Mouse (Mus musculus) urinary bladder, adult 18-20 months (tissue): ENCODE results near the gene 3110082I17Rik.
A peak's percentile ranks its signal among the peaks of the same experiment; 100 is the strongest.

ENCODE experiments used
- DNase-seq, 2 experiments: peaks; one replicate each; pipeline ENCODE4 v3.0.0; 2022; ENCODE audit warnings: low spot score in 2 of 2, mixed read lengths in 2 of 2

Gene 3110082I17Rik

GRCm38 (mm10) chr5:139453031-139453430, 7.3 kb downstream of the 3110082I17Rik start:
- no peak for DNase-seq

GRCm38 (mm10) chr5:139449926-139450325, 10.4 kb downstream of the 3110082I17Rik start:
- no peak for DNase-seq

GRCm38 (mm10) chr5:139449161-139449791, 11.1 kb downstream of the 3110082I17Rik start:
- peak in 1 of 2 experiments; percentile 19 for DNase-seq

- no peak for DNase-seq
Observed at GRCm38 (mm10) chr5:139448025-139448424, 12.3 kb downstream of the 3110082I17Rik start.

- DNase-seq = no peak
Observed at GRCm38 (mm10) chr5:139445258-139445657, 15.1 kb downstream of the 3110082I17Rik start.

- no peak for DNase-seq
Observed at GRCm38 (mm10) chr5:139442962-139443361, 17.4 kb downstream of the 3110082I17Rik start.

GRCm38 (mm10) chr5:139442428-139442827, 17.9 kb downstream of the 3110082I17Rik start:
- DNase-seq = no peak

- no peak for DNase-seq
Observed at GRCm38 (mm10) chr5:139441726-139442018, 18.7 kb downstream of the 3110082I17Rik start.

- DNase-seq = no peak
Observed at GRCm38 (mm10) chr5:139440926-139441725, 19.2 kb downstream of the 3110082I17Rik start.

GRCm38 (mm10) chr5:139440451-139440850, 19.9 kb downstream of the 3110082I17Rik start:
- no peak for DNase-seq

- DNase-seq = no peak
Observed at GRCm38 (mm10) chr5:139438440-139438839, 21.9 kb downstream of the 3110082I17Rik start.

GRCm38 (mm10) chr5:139437769-139438168, 22.6 kb downstream of the 3110082I17Rik start:
- no peak for DNase-seq

GRCm38 (mm10) chr5:139434940-139435339, 25.4 kb downstream of the 3110082I17Rik start:
- no peak for DNase-seq

GRCm38 (mm10) chr5:139433842-139434568, 26.3 kb downstream of the 3110082I17Rik start:
- no peak for DNase-seq

- DNase-seq = no peak
Observed at GRCm38 (mm10) chr5:139432747-139433508, 27.4 kb downstream of the 3110082I17Rik start.

GRCm38 (mm10) chr5:139432333-139432732, 28.0 kb downstream of the 3110082I17Rik start:
- no peak for DNase-seq

GRCm38 (mm10) chr5:139429818-139430341, 30.4 kb downstream of the 3110082I17Rik start:
- peak in 1 of 2 experiments; percentile 20 for DNase-seq

- DNase-seq = no peak
Observed at GRCm38 (mm10) chr5:139427989-139428388, 32.3 kb downstream of the 3110082I17Rik start.

GRCm38 (mm10) chr5:139427001-139427400, 33.3 kb downstream of the 3110082I17Rik start:
- DNase-seq = no peak

- DNase-seq = no peak
Observed at GRCm38 (mm10) chr5:139425198-139425597, 35.1 kb downstream of the 3110082I17Rik start.

GRCm38 (mm10) chr5:139423026-139423865, 37.1 kb downstream of the 3110082I17Rik start, which contains the start of gene Gper1:
Gper1 (plus strand) TSS chr5:139423151.
- no peak for DNase-seq
